Mouse (Mus musculus) limb, embryonic 10.5 days (tissue): Measurements from ENCODE around the gene Trpc4ap. TPM values are rescaled to one million over a fixed set of nuclear protein-coding genes. Genes with fewer than 3 reads are reported as not detected.
"Not testable (repeated sequence)": the region's sequence is repeated elsewhere in the genome, so short reads cannot be mapped to it uniquely, and the experiment has no call there.

ENCODE experiments used
- DNase-seq: peaks from one replicate; pipeline ENCODE4 v3.0.0-alpha.2; 2017; ENCODE audit warnings: low spot score
- H3K27ac ChIP-seq: fragments of 300-500 bp; sonication (generic); 2 replicates; pipeline ENCODE4 v1.5.1; 2016; ENCODE audit warnings: mild to moderate bottlenecking
- H3K27me3 ChIP-seq: fragments of 300-500 bp; sonication (generic); 2 replicates; pipeline ENCODE4 v1.6.1; 2016; ENCODE audit warnings: low read depth, mild to moderate bottlenecking; ENCODE audit not compliant: poor library complexity, severe bottlenecking
- H3K36me3 ChIP-seq: fragments of 300-500 bp; sonication (generic); 2 replicates; pipeline ENCODE4 v1.6.1; 2016; ENCODE audit warnings: mild to moderate bottlenecking, moderate library complexity
- H3K4me1 ChIP-seq: fragments of 300-500 bp; sonication (generic); 2 replicates; pipeline ENCODE4 v1.6.1; 2016
- H3K4me3 ChIP-seq: fragments of 300-500 bp; sonication (generic); 2 replicates; pipeline ENCODE4 v1.5.1; 2016; ENCODE audit warnings: mild to moderate bottlenecking, moderate library complexity
- H3K9me3 ChIP-seq: fragments of 300-500 bp; sonication (generic); replicated peaks from 2 replicates; pipeline ENCODE4 v1.6.1; 2016; ENCODE audit warnings: mild to moderate bottlenecking
- WGBS: fragments of 180-500 bp; shearing (Covaris S2); methylation state at CpG from one replicate; pipeline ENCODE4 v1.1.7; 2016; 5-methylcytosine and 5-hydroxymethylcytosine counted together
- polyA plus RNA-seq: library from polyadenylated mRNA; unstranded; fragments of >200 nt; fragmentation: Nextera tagmentation; extraction: Ambion mirVana; gene quantifications from 2 replicates; pipeline ENCODE4 v1.2.1, GENCODE M21; 2016

Trpc4ap gene
- polyA plus RNA-seq, 1 experiment from 2014 or later = 141 TPM

GRCm38 (mm10) chr2:155616971-155617370, 75.2 kb downstream of the Trpc4ap start:
- WGBS = 64% methylated on average over 6 of the region's 6 CpGs
- no peak overlapping the region for H3K27ac ChIP-seq
- no peaks in the 10 kb centered on the region for H3K9me3 ChIP-seq
- no peak for DNase-seq
- H3K36me3 ChIP-seq = no peaks in the 10 kb centered on the region
- no peak overlapping the region for H3K4me3 ChIP-seq
- peaks cover 22% of the 10 kb centered on the region for H3K4me1 ChIP-seq
- peaks cover 26% of the 10 kb centered on the region for H3K27me3 ChIP-seq

- WGBS = 63% methylated on average over 8 of the region's 8 CpGs
- no peaks in the 10 kb centered on the region for H3K9me3 ChIP-seq
- no peak overlapping the region for H3K27ac ChIP-seq
- peaks cover 14% of the 10 kb centered on the region for H3K4me1 ChIP-seq
- H3K4me3 ChIP-seq = peak overlapping the region; percentile 45
- DNase-seq = no peak
- no peaks in the 10 kb centered on the region for H3K36me3 ChIP-seq
- H3K27me3 ChIP-seq = peaks cover 14% of the 10 kb centered on the region
Observed at GRCm38 (mm10) chr2:155613953-155614352, 78.2 kb downstream of the Trpc4ap start.

- no peaks in the 10 kb centered on the region for H3K9me3 ChIP-seq
- H3K36me3 ChIP-seq = no peaks in the 10 kb centered on the region
- WGBS = 4% methylated on average over 20 of the region's 20 CpGs
- peak; percentile 63 for DNase-seq
- peak overlapping the region; percentile 45 for H3K4me3 ChIP-seq
- 0 out of 2 replicates have a peak overlapping the region, but pooled peaks have one; percentile 26 for H3K27ac ChIP-seq
- peaks cover 14% of the 10 kb centered on the region for H3K27me3 ChIP-seq
- peaks cover 12% of the 10 kb centered on the region for H3K4me1 ChIP-seq
Observed at GRCm38 (mm10) chr2:155613326-155613755, 78.8 kb downstream of the Trpc4ap start.

GRCm38 (mm10) chr2:155611834-155612550, 80.2 kb downstream of the Trpc4ap start:
- H3K9me3 ChIP-seq = no peaks in the 10 kb centered on the region
- H3K36me3 ChIP-seq = no peaks in the 10 kb centered on the region
- 89% methylated on average over 9 of the region's 9 CpGs for WGBS
- peaks cover 12% of the 10 kb centered on the region for H3K4me1 ChIP-seq
- H3K27ac ChIP-seq = no peak overlapping the region
- H3K4me3 ChIP-seq = no peak overlapping the region
- H3K27me3 ChIP-seq = peaks cover 14% of the 10 kb centered on the region
- DNase-seq = no peak

- Histone ChIP-seq H3K27me3 (peaks cover 14% of the 10 kb centered on the region), H3K27ac (no peak within 1 kb of the TSS), H3K4me3 (no peak within 1 kb of the TSS), H3K9me3 (no peaks in the 10 kb centered on the region), H3K36me3 (no peaks in the 10 kb centered on the region), H3K4me1 (peaks cover 12% of the 10 kb centered on the region)
- no peak for DNase-seq
- 43% methylated on average over 4 of the region's 4 CpGs for WGBS
Observed at GRCm38 (mm10) chr2:155610978-155611377, 81.2 kb downstream of the Trpc4ap start, which contains the start of gene Myh7b. Gene Myh7b (plus strand): TSS chr2:155611212.

- H3K4me3 ChIP-seq = no peak overlapping the region
- DNase-seq = no peak
- 87% methylated on average over 4 of the region's 4 CpGs for WGBS
- H3K9me3 ChIP-seq = no peaks in the 10 kb centered on the region
- 0 out of 2 replicates have a peak overlapping the region, but pooled peaks have one; percentile 11 for H3K27ac ChIP-seq
- peaks cover 11% of the 10 kb centered on the region for H3K4me1 ChIP-seq
- H3K27me3 ChIP-seq = no peaks in the 10 kb centered on the region
- H3K36me3 ChIP-seq = no peaks in the 10 kb centered on the region
Observed at GRCm38 (mm10) chr2:155606360-155606759, 85.8 kb downstream of the Trpc4ap start.

GRCm38 (mm10) chr2:155605236-155605589, 87.0 kb downstream of the Trpc4ap start:
- 82% methylated on average over 4 of the region's 4 CpGs for WGBS
- not testable (repeated sequence) for H3K27me3 ChIP-seq, H3K36me3 ChIP-seq, H3K9me3 ChIP-seq, H3K4me3 ChIP-seq, H3K27ac ChIP-seq, DNase-seq
- peaks cover 11% of the 10 kb centered on the region for H3K4me1 ChIP-seq

GRCm38 (mm10) chr2:155604560-155605235, 87.5 kb downstream of the Trpc4ap start:
- 44% methylated on average over 10 of the region's 10 CpGs for WGBS
- DNase-seq = no peak
- Histone ChIP-seq H3K27ac (no peak overlapping the region), H3K36me3 (no peaks in the 10 kb centered on the region), H3K4me3 (no peak overlapping the region), H3K4me1 (peaks cover 11% of the 10 kb centered on the region), H3K27me3 (no peaks in the 10 kb centered on the region), H3K9me3 (no peaks in the 10 kb centered on the region)

- H3K27me3 ChIP-seq = no peaks in the 10 kb centered on the region
- H3K27ac ChIP-seq = no peak overlapping the region
- no peaks in the 10 kb centered on the region for H3K36me3 ChIP-seq
- H3K4me3 ChIP-seq = no peak overlapping the region
- peaks cover 11% of the 10 kb centered on the region for H3K4me1 ChIP-seq
- DNase-seq = no peak
- 67% methylated on average over 3 of the region's 3 CpGs for WGBS
- no peaks in the 10 kb centered on the region for H3K9me3 ChIP-seq
Observed at GRCm38 (mm10) chr2:155603707-155604106, 88.5 kb downstream of the Trpc4ap start.

- Histone ChIP-seq H3K4me1 (peaks cover 14% of the 10 kb centered on the region), H3K9me3 (no peaks in the 10 kb centered on the region), H3K27me3 (no peaks in the 10 kb centered on the region), H3K27ac (no peak overlapping the region), H3K36me3 (no peaks in the 10 kb centered on the region), H3K4me3 (no peak overlapping the region)
- WGBS = 85% methylated on average over 6 of the region's 6 CpGs
- no peak for DNase-seq
Observed at GRCm38 (mm10) chr2:155595516-155595915, 96.7 kb downstream of the Trpc4ap start.

- peaks cover 14% of the 10 kb centered on the region for H3K4me1 ChIP-seq
- no peak for DNase-seq
- H3K27ac ChIP-seq = peak overlapping the region; percentile 91
- H3K27me3 ChIP-seq = no peaks in the 10 kb centered on the region
- H3K4me3 ChIP-seq = peak overlapping the region; percentile 71
- no peaks in the 10 kb centered on the region for H3K9me3 ChIP-seq
- H3K36me3 ChIP-seq = no peaks in the 10 kb centered on the region
- 1% methylated on average over 9 of the region's 9 CpGs for WGBS
Observed at GRCm38 (mm10) chr2:155592854-155593283, 99.3 kb downstream of the Trpc4ap start.

GRCm38 (mm10) chr2:155592137-155592853, 99.9 kb downstream of the Trpc4ap start, which contains the start of gene Gss:
Gene Gss (minus strand): TSS chr2:155592810.
- no peaks in the 10 kb centered on the region for H3K36me3 ChIP-seq
- peak; percentile 100 for DNase-seq
- WGBS = under 1% methylated on average over 53 of the region's 53 CpGs
- H3K4me3 ChIP-seq = peak within 1 kb of the TSS; percentile 71
- H3K4me1 ChIP-seq = peaks cover 14% of the 10 kb centered on the region
- H3K9me3 ChIP-seq = no peaks in the 10 kb centered on the region
- no peaks in the 10 kb centered on the region for H3K27me3 ChIP-seq
- H3K27ac ChIP-seq = peak within 1 kb of the TSS; percentile 91

GRCm38 (mm10) chr2:155591676-155592075, 100.5 kb downstream of the Trpc4ap start:
- Histone ChIP-seq H3K27me3 (no peaks in the 10 kb centered on the region), H3K4me1 (peaks cover 14% of the 10 kb centered on the region), H3K36me3 (no peaks in the 10 kb centered on the region), H3K27ac (peak overlapping the region; percentile 91), H3K4me3 (peak overlapping the region; percentile 71), H3K9me3 (no peaks in the 10 kb centered on the region)
- WGBS = 10% methylated on average over 6 of the region's 6 CpGs
- peak; percentile 31 for DNase-seq
